17 mouse cellular contexts compared by ENCODE assay signal in the genomic region with DNA sequence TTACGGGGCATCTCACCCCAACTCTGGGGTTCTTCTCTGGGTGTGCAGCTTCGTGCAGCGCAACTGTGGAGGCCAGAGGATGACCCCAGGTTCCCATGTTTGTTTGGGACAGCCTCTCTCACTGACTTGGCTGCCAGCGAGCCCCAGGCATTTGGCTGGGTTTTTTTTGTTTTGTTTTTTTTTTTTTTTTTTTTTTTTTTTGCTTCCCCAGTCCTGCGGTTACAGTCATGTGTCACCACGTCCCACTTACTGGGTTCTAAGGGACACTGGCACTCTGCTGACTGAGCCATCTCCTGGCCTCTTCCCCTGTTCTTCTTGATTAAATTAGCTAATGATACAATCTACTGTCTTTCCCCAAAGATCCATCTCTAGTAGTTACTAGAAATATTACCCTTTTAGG. TPM values are rescaled to one million over a fixed set of nuclear protein-coding genes. Genes with fewer than 3 reads are reported as not detected.
DNase-seq lines count a peak whose midpoint lies in the region; ATAC-seq and TF ChIP-seq lines count a peak whose summit lies in the region.
"Had no signal": no experiment of that assay in that cellular context is flagged by ENCODE, and none has a peak within 500 bp of the region (broad histone marks: within the 10 kb centered on the region; RNA-seq: fewer than 3 reads in every experiment).

No protein-coding gene starts in this region.

- H3K4me1 ChIP-seq in heart, embryonic 16.5 days (ENCODE audit: control insufficient read depth, insufficient read depth, low read length): peaks cover 33% of the 10 kb centered on the region
- peaks cover 50% of the 10 kb centered on the region for H3K4me1 ChIP-seq in kidney, postnatal 0 days (replicated peaks; ENCODE audit: insufficient read depth, low read length)

- intact Hi-C loops in heart, postnatal 10 days (cut with DNase I): no loop called here

- H3K27me3 ChIP-seq in heart, embryonic 16.5 days (ENCODE audit: control insufficient read depth, insufficient read depth, low read length): no peaks in the 10 kb centered on the region
- no peaks in the 10 kb centered on the region for H3K27me3 ChIP-seq in kidney, postnatal 0 days (ENCODE audit: insufficient read depth, low read length)

- no peak for DNase-seq in heart, postnatal 10 days
- no peak for DNase-seq in kidney, postnatal 0 days (ENCODE audit: low spot score)
- no peak for DNase-seq in kidney, postnatal 14 days
- DNase-seq in thymus, postnatal 0 days (ENCODE audit: low spot score): peak; percentile 51
- DNase-seq in thymus, postnatal 25 days: no peak
- DNase-seq in lung, postnatal 10 days: no peak
- DNase-seq in lung, postnatal 25 days (ENCODE audit: low spot score): no peak
- DNase-seq: adrenal gland, postnatal 25 days; kidney, adult 11 months; layer of hippocampus, adult 9-11 months; lung, adult 2 months; right cerebral cortex, postnatal 25 days had no signal

- 49% methylated on average over 6 of the region's 6 CpGs for WGBS in heart, embryonic 16.5 days
- 21% methylated on average over 6 of the region's 6 CpGs for WGBS in kidney, postnatal 0 days

- no peak for TF ChIP-seq CTCF in kidney, postnatal 0 days (IDR thresholded peaks at IDR 0.05; ENCODE audit: low read depth)

- H3K36me3 ChIP-seq in heart, embryonic 16.5 days (ENCODE audit: control insufficient read depth, insufficient read depth): no peaks in the 10 kb centered on the region
- 0 out of 2 replicates have a peak, but pooled peaks cover 4% of the 10 kb centered on the region for H3K36me3 ChIP-seq in kidney, postnatal 0 days (ENCODE audit: insufficient read depth, low read length)
- H3K36me3 ChIP-seq: embryonic facial prominence, embryonic 13.5 days had no signal

- no peaks in the 10 kb centered on the region for H3K9me3 ChIP-seq in heart, embryonic 16.5 days (replicated peaks; ENCODE audit: control insufficient read depth, low read length)
- H3K9me3 ChIP-seq in kidney, postnatal 0 days (replicated peaks; ENCODE audit: low read length): no peaks in the 10 kb centered on the region
- H3K9me3 ChIP-seq: embryonic facial prominence, embryonic 13.5 days; forebrain, embryonic 10.5 days; megakaryocyte, embryonic 14.5 days had no signal

- no peak overlapping the region for H3K4me3 ChIP-seq in heart, embryonic 16.5 days (ENCODE audit: low read length)
- no peak overlapping the region for H3K4me3 ChIP-seq in kidney, postnatal 0 days (replicated peaks; ENCODE audit: low read depth, low read length)
- H3K4me3 ChIP-seq: embryonic facial prominence, embryonic 13.5 days; forebrain, embryonic 10.5 days; megakaryocyte, embryonic 14.5 days had no signal

- H3K27ac ChIP-seq in heart, embryonic 16.5 days (ENCODE audit: low read length): peak overlapping the region; percentile 69
- H3K27ac ChIP-seq in kidney, postnatal 0 days: peak overlapping the region; percentile 95
- H3K27ac ChIP-seq: embryonic facial prominence, embryonic 13.5 days; forebrain, embryonic 10.5 days had no signal

- ATAC-seq in heart, embryonic 16.5 days (replicated peaks; ENCODE audit: extremely low read depth, insufficient read depth, low FRiP score): no peak
- no peak for ATAC-seq in kidney, postnatal 0 days (replicated peaks; ENCODE audit: low FRiP score, low read depth)

- H3K4me2 ChIP-seq in heart, embryonic 16.5 days (ENCODE audit: low read depth, low read length): peak overlapping the region; percentile 13; the same call in 1 of the 2 replicates
- no peak overlapping the region for H3K4me2 ChIP-seq in kidney, postnatal 0 days (ENCODE audit: low read length)
- H3K4me2 ChIP-seq: embryonic facial prominence, embryonic 13.5 days had no signal

- no peak overlapping the region for H3K9ac ChIP-seq in heart, embryonic 16.5 days (ENCODE audit: low read length)
- no peak overlapping the region for H3K9ac ChIP-seq in kidney, postnatal 0 days (ENCODE audit: low read depth, low read length)

RNA-seq across cellular contexts. Expression of gene Fam222a, which starts 29.8 kb away (rescaled TPM):
- 0.83 and 0.84 TPM in 2 replicates for polyA plus RNA-seq in heart, embryonic 16.5 days (2015; fragmentation: Nextera tagmentation; extraction: Ambion mirVana)
- total RNA-seq in heart, postnatal 10 days (2021): 1 to 10 TPM; 7.2 to 8.0 TPM
- polyA plus RNA-seq in kidney, postnatal 0 days (2015; fragmentation: Nextera tagmentation; extraction: Ambion mirVana): 5.0 and 5.8 TPM in 2 replicates
- 1.6 and 2.3 TPM in 2 replicates for polyA plus RNA-seq in thymus, postnatal 0 days (2015; fragmentation: Nextera tagmentation; extraction: Ambion mirVana)
- total RNA-seq: monocyte, adult 5-6 weeks had no signal
